ENCODE assay signal across 26 mouse cellular contexts in the genomic region with DNA sequence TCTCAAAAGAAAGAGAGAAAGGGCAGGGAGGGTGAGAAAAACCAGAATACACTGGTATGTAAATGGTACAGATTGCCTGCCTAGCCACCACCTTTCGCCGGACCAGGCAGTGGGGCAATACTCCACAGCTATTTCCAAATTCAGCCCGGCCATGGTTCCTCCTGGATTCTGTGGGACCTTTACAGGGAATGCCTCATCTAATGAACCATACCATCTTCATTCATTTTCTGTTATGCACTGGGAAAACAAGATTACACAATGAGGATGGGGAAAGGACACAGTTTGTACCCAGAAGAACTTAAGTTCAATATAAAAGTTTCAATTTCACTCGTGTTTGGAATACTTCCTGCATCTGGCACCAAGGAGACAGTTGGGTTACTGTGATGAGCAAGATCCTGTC. TPM values are rescaled to one million over a fixed set of nuclear protein-coding genes. Genes with fewer than 3 reads are reported as not detected.
A peak's percentile ranks its signal among the peaks of the same experiment; 100 is the strongest.
DNase-seq lines count a peak whose midpoint lies in the region; ATAC-seq and TF ChIP-seq lines count a peak whose summit lies in the region.
"Had no signal": no experiment of that assay in that cellular context is flagged by ENCODE, and none has a peak within 500 bp of the region (broad histone marks: within the 10 kb centered on the region; RNA-seq: fewer than 3 reads in every experiment).

No protein-coding gene starts in this region.

- DNase-seq in liver, adult 2 months (ENCODE audit: extremely low read depth, low read depth, low spot score): peak; percentile 68
- no peak for DNase-seq in liver, embryonic 11.5 days (ENCODE audit: low spot score)
- peak; percentile 52 for DNase-seq in adipocyte (ENCODE audit: low spot score)
- no peak for DNase-seq in layer of hippocampus, adult 2 months (ENCODE audit: low spot score in 2 of 2)
- DNase-seq in heart, postnatal 14 days: no peak
- DNase-seq: adrenal gland, adult 8-10 months; adrenal gland, postnatal 25 days; cerebellum, adult 11-12 months; cerebellum, adult 8-10 months; cerebellum, postnatal 10 days; cerebellum, postnatal 36 days; embryo, embryonic 11 days; gastrocnemius, postnatal 14 days; heart, adult 2 months; heart, postnatal 36 days had no signal

- H3K4me3 ChIP-seq in liver, adult 2 months (ENCODE audit: insufficient read depth, low read depth, low read length): no peak overlapping the region
- H3K4me3 ChIP-seq in liver, embryonic 11.5 days (ENCODE audit: low read depth, low read length): no peak overlapping the region
- H3K4me3 ChIP-seq in layer of hippocampus, adult 2 months: no peak overlapping the region
- H3K4me3 ChIP-seq: embryonic facial prominence, embryonic 10.5 days; embryonic facial prominence, embryonic 13.5 days; erythroblast, embryonic 14.5 days; forebrain, embryonic 12.5 days; forebrain, embryonic 15.5 days; heart, adult 2 months; hindbrain, embryonic 10.5 days; hindbrain, embryonic 13.5 days had no signal

- no peak for TF ChIP-seq CTCF in liver, adult 2 months (IDR thresholded peaks at IDR 0.05; ENCODE audit: low read depth, low read length)
- no peak for TF ChIP-seq CTCF in layer of hippocampus, adult 2 months (conservative IDR thresholded peaks at IDR 0.05)

- 0 out of 2 replicates have a peak, but pooled peaks cover 3% of the 10 kb centered on the region for H3K79me2 ChIP-seq in liver, adult 2 months (ENCODE audit: control insufficient read depth, insufficient read depth, low read length)

- ATAC-seq in liver, embryonic 11.5 days (replicated peaks; ENCODE audit: low FRiP score): no peak
- ATAC-seq in granulocyte monocyte progenitor cell, adult 5-6 weeks (replicated peaks; ENCODE audit: poor library complexity, severe bottlenecking): peak; percentile 74
- ATAC-seq: CD4-positive, CD25-positive, alpha-beta regulatory T cell, adult 4 months; forebrain, embryonic 15.5 days; hindbrain, embryonic 16.5 days had no signal

- H3K27ac ChIP-seq in liver, adult 2 months (replicated peaks; ENCODE audit: insufficient read depth, low read depth, low read length): no peak overlapping the region
- no peak overlapping the region for H3K27ac ChIP-seq in liver, embryonic 11.5 days (ENCODE audit: low read depth, low read length)
- H3K27ac ChIP-seq in layer of hippocampus, adult 2 months: no peak overlapping the region
- H3K27ac ChIP-seq: embryonic facial prominence, embryonic 10.5 days; embryonic facial prominence, embryonic 13.5 days; forebrain, embryonic 12.5 days; forebrain, embryonic 15.5 days; heart, adult 2 months; hindbrain, embryonic 10.5 days; hindbrain, embryonic 13.5 days had no signal

- no peak for TF ChIP-seq POLR2A in liver, adult 2 months (IDR thresholded peaks at IDR 0.05; ENCODE audit: extremely low read depth, insufficient read depth, low read length)

- no peaks in the 10 kb centered on the region for H3K9me3 ChIP-seq in liver, embryonic 11.5 days (ENCODE audit: control insufficient read depth, low read length)
- H3K9me3 ChIP-seq: embryonic facial prominence, embryonic 10.5 days; embryonic facial prominence, embryonic 13.5 days; forebrain, embryonic 12.5 days; forebrain, embryonic 15.5 days; hindbrain, embryonic 10.5 days; hindbrain, embryonic 13.5 days had no signal

- H3K36me3 ChIP-seq in liver, adult 2 months (ENCODE audit: control insufficient read depth, insufficient read depth, low read length): peaks cover 10% of the 10 kb centered on the region
- peaks cover 6% of the 10 kb centered on the region; the same call in 1 of the 2 replicates for H3K36me3 ChIP-seq in liver, embryonic 11.5 days (ENCODE audit: control insufficient read depth, insufficient read depth, low read length)

- no peaks in the 10 kb centered on the region for H3K27me3 ChIP-seq in liver, adult 2 months (ENCODE audit: control insufficient read depth, insufficient read depth, low read length)
- no peaks in the 10 kb centered on the region for H3K27me3 ChIP-seq in liver, embryonic 11.5 days (replicated peaks; ENCODE audit: control insufficient read depth, insufficient read depth, low read length)
- H3K27me3 ChIP-seq: embryonic facial prominence, embryonic 13.5 days; forebrain, embryonic 12.5 days; forebrain, embryonic 15.5 days; hindbrain, embryonic 13.5 days had no signal

- 25% methylated on average over 4 of the region's 4 CpGs for WGBS in liver, adult 2 months
- WGBS in liver, embryonic 11.5 days: 90% methylated on average over 4 of the region's 4 CpGs

- no peak overlapping the region for H3K4me2 ChIP-seq in liver, embryonic 11.5 days
- H3K4me2 ChIP-seq: embryonic facial prominence, embryonic 13.5 days; forebrain, embryonic 12.5 days; forebrain, embryonic 15.5 days; heart, embryonic 11.5 days; hindbrain, embryonic 13.5 days had no signal

- intact Hi-C loops in heart, postnatal 14 days (cut with DNase I): no loop called here

- H3K4me1 ChIP-seq in liver, adult 2 months (ENCODE audit: control insufficient read depth, insufficient read depth, low read length): peaks cover 2% of the 10 kb centered on the region
- H3K4me1 ChIP-seq in liver, embryonic 11.5 days (replicated peaks; ENCODE audit: control insufficient read depth, insufficient read depth, low read length): no peaks in the 10 kb centered on the region
- H3K4me1 ChIP-seq: embryonic facial prominence, embryonic 13.5 days; forebrain, embryonic 15.5 days had no signal

- H3K9ac ChIP-seq in liver, adult 2 months (ENCODE audit: low read depth, low read length): no peak overlapping the region
- no peak overlapping the region for H3K9ac ChIP-seq in liver, embryonic 11.5 days (ENCODE audit: low read depth, low read length)
- H3K9ac ChIP-seq: embryonic facial prominence, embryonic 13.5 days; forebrain, embryonic 12.5 days; forebrain, embryonic 15.5 days; hindbrain, embryonic 13.5 days had no signal

RNA-seq across cellular contexts. Expression of gene Ssr3, which starts 19.9 kb away (rescaled TPM):
- total RNA-seq in liver, adult 2 months (2014; rRNA removed): 172 and 177 TPM in 2 replicates
- polyA plus RNA-seq in liver, adult 2 months (2012; rRNA removed): 74.4 and 78.1 TPM in 2 replicates
- 228 and 245 TPM in 2 replicates for polyA plus RNA-seq in liver, embryonic 11.5 days (2014; fragmentation: Nextera tagmentation; extraction: Ambion mirVana)
- total RNA-seq in granulocyte monocyte progenitor cell, adult 5-6 weeks (2014; fragmentation: Nextera tagmentation): 316 and 354 TPM in 2 replicates
- 429 and 473 TPM in 2 replicates for total RNA-seq in granulocyte monocyte progenitor cell, adult 5-6 weeks (2017)
- 100 to 1,000 TPM; 109 to 113 TPM for total RNA-seq in layer of hippocampus, adult 2 months (2021)
- 100 to 1,000 TPM; 135 to 140 TPM for total RNA-seq in heart, postnatal 14 days (2021)

Comparison
In these comparisons a context has a peak if more than half of its experiments do, and no peak if none do; other contexts are left out.
1. DNase-seq: peak in liver, adult 2 months (single experiment) and adipocyte (single experiment); none in liver, embryonic 11.5 days (single experiment), layer of hippocampus, adult 2 months (0 of 2) and heart, postnatal 14 days (0 of 2).